Comparison of ENCODE assay signal across 8 mouse cellular contexts in the genomic region with DNA sequence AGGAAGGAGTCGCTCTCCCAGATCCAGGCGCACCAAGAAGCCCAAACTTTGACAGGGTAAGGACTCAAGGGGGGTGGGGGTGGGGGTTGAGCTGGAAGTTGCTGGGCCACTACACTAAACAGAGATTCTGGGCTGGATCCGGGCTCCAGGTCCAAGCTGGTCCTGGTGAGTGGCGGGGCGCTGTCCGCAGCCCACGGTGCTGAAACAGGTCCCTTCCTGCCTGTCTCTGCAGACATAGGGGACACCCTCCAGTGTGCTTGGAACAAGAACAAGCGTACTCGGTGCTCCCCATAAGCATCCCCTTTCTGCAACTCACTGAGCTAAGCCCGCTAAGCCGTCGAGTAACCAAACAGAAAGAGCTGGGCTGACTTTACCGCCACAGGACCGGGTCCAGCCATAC. TPM values are rescaled to one million over a fixed set of nuclear protein-coding genes. Genes with fewer than 3 reads are reported as not detected.
DNase-seq lines count a peak whose midpoint lies in the region; ATAC-seq and TF ChIP-seq lines count a peak whose summit lies in the region.

No protein-coding gene starts in this region.

- peak; percentile 82 for DNase-seq in forebrain, embryonic 11.5 days (ENCODE audit: low spot score)
- DNase-seq in A20 (ENCODE audit: low read depth, low spot score): peak; percentile 12
- DNase-seq in embryo, embryonic 10.5 days (ENCODE audit: low spot score): peak; percentile 78
- peak; percentile 59 for DNase-seq in hindbrain, embryonic 14.5 days (ENCODE audit: low spot score)
- DNase-seq in lung, postnatal 0 days (ENCODE audit: low spot score): peak; percentile 56

- no peak overlapping the region for H3K4me3 ChIP-seq in forebrain, embryonic 11.5 days (ENCODE audit: low read depth, low read length)
- H3K4me3 ChIP-seq in forebrain, embryonic 15.5 days: no peak overlapping the region
- H3K4me3 ChIP-seq in hindbrain, embryonic 14.5 days (replicated peaks; ENCODE audit: low read length): no peak overlapping the region
- H3K4me3 ChIP-seq in lung, postnatal 0 days (ENCODE audit: low read depth, low read length): no peak overlapping the region
- peak overlapping the region; percentile 7; the same call in 1 of the 2 replicates for H3K4me3 ChIP-seq in testis, adult 2 months (ENCODE audit: control insufficient read depth, low read depth, low read length)

- H3K27ac ChIP-seq in forebrain, embryonic 11.5 days (ENCODE audit: low read depth, low read length): no peak overlapping the region
- H3K27ac ChIP-seq in forebrain, embryonic 15.5 days (replicated peaks): no peak overlapping the region
- no peak overlapping the region for H3K27ac ChIP-seq in hindbrain, embryonic 14.5 days
- no peak overlapping the region for H3K27ac ChIP-seq in lung, postnatal 0 days (ENCODE audit: low read length)
- no peak overlapping the region for H3K27ac ChIP-seq in testis, adult 2 months (ENCODE audit: control insufficient read depth, insufficient read depth, low read depth, low read length)

- no peak for TF ChIP-seq EP300 in lung, postnatal 0 days (IDR thresholded peaks at IDR 0.05)

- no peak overlapping the region for H3K4me2 ChIP-seq in forebrain, embryonic 11.5 days (ENCODE audit: low read depth, low read length, severe bottlenecking)
- H3K4me2 ChIP-seq in forebrain, embryonic 15.5 days (replicated peaks): no peak overlapping the region; the same call in 1 of the 2 replicates
- H3K4me2 ChIP-seq in hindbrain, embryonic 14.5 days (replicated peaks): no peak overlapping the region
- no peak overlapping the region for H3K4me2 ChIP-seq in lung, postnatal 0 days (replicated peaks; ENCODE audit: low read depth, low read length)

- no peak for ATAC-seq in forebrain, embryonic 11.5 days (replicated peaks; ENCODE audit: low FRiP score)
- no peak for ATAC-seq in forebrain, embryonic 15.5 days (replicated peaks)
- no peak for ATAC-seq in hindbrain, embryonic 14.5 days (ENCODE audit: low FRiP score)
- peak; percentile 50; the same call in 1 of the 2 replicates for ATAC-seq in lung, postnatal 0 days
- no peak for ATAC-seq in cerebellum, adult (ENCODE audit: insufficient number of reproducible peaks, low FRiP score, low TSS enrichment)

- H3K36me3 ChIP-seq in forebrain, embryonic 11.5 days (ENCODE audit: control insufficient read depth, insufficient read depth, low read length): no peaks in the 10 kb centered on the region
- H3K36me3 ChIP-seq in forebrain, embryonic 15.5 days: no peaks in the 10 kb centered on the region
- H3K36me3 ChIP-seq in hindbrain, embryonic 14.5 days (replicated peaks; ENCODE audit: control insufficient read depth, insufficient read depth): no peaks in the 10 kb centered on the region
- H3K36me3 ChIP-seq in lung, postnatal 0 days (ENCODE audit: insufficient read depth, low read length): no peaks in the 10 kb centered on the region
- H3K36me3 ChIP-seq in testis, adult 2 months (ENCODE audit: control insufficient read depth, insufficient read depth, low read length): no peaks in the 10 kb centered on the region

- H3K9me3 ChIP-seq in forebrain, embryonic 11.5 days (ENCODE audit: control insufficient read depth, low read length): no peaks in the 10 kb centered on the region
- no peaks in the 10 kb centered on the region for H3K9me3 ChIP-seq in forebrain, embryonic 15.5 days
- no peaks in the 10 kb centered on the region for H3K9me3 ChIP-seq in hindbrain, embryonic 14.5 days (ENCODE audit: control insufficient read depth, low read length)
- no peaks in the 10 kb centered on the region for H3K9me3 ChIP-seq in lung, postnatal 0 days (ENCODE audit: low read length)

- no peaks in the 10 kb centered on the region for H3K27me3 ChIP-seq in forebrain, embryonic 11.5 days (ENCODE audit: control insufficient read depth, insufficient read depth, low read length)
- peaks cover 5% of the 10 kb centered on the region; the same call in 1 of the 2 replicates for H3K27me3 ChIP-seq in forebrain, embryonic 15.5 days
- no peaks in the 10 kb centered on the region for H3K27me3 ChIP-seq in hindbrain, embryonic 14.5 days (ENCODE audit: control insufficient read depth, insufficient read depth, low read length)
- H3K27me3 ChIP-seq in lung, postnatal 0 days (replicated peaks; ENCODE audit: insufficient read depth, low read length): no peaks in the 10 kb centered on the region
- H3K27me3 ChIP-seq in testis, adult 2 months (ENCODE audit: control insufficient read depth, insufficient read depth, low read length): no peaks in the 10 kb centered on the region

- no peak overlapping the region for H3K9ac ChIP-seq in forebrain, embryonic 11.5 days (ENCODE audit: low read length)
- H3K9ac ChIP-seq in forebrain, embryonic 15.5 days (replicated peaks): no peak overlapping the region
- H3K9ac ChIP-seq in hindbrain, embryonic 14.5 days: no peak overlapping the region
- H3K9ac ChIP-seq in lung, postnatal 0 days (replicated peaks; ENCODE audit: low read depth): no peak overlapping the region

- H3K4me1 ChIP-seq in forebrain, embryonic 11.5 days (replicated peaks; ENCODE audit: control insufficient read depth, insufficient read depth, low read length): peaks cover 6% of the 10 kb centered on the region; the same call in 1 of the 2 replicates
- H3K4me1 ChIP-seq in forebrain, embryonic 15.5 days: peaks cover 23% of the 10 kb centered on the region
- H3K4me1 ChIP-seq in hindbrain, embryonic 14.5 days (replicated peaks; ENCODE audit: control insufficient read depth, insufficient read depth, low read length): peaks cover 15% of the 10 kb centered on the region
- no peaks in the 10 kb centered on the region for H3K4me1 ChIP-seq in lung, postnatal 0 days (ENCODE audit: insufficient read depth, low read depth, low read length)
- peaks cover 3% of the 10 kb centered on the region; the same call in 1 of the 2 replicates for H3K4me1 ChIP-seq in testis, adult 2 months (ENCODE audit: control insufficient read depth, insufficient read depth, low read length)

- TF ChIP-seq CTCF in lung, postnatal 0 days (IDR thresholded peaks at IDR 0.05): no peak
- TF ChIP-seq CTCF in testis, adult 2 months (IDR thresholded peaks at IDR 0.05; ENCODE audit: control insufficient read depth, insufficient read depth, insufficient replicate concordance, low read depth, low read length): no peak

- 5% methylated on average over 14 of the region's 14 CpGs for WGBS in forebrain, embryonic 11.5 days
- WGBS in forebrain, embryonic 15.5 days: 2% methylated on average over 14 of the region's 14 CpGs
- WGBS in hindbrain, embryonic 14.5 days: 7% methylated on average over 14 of the region's 14 CpGs
- WGBS in lung, postnatal 0 days: 7% methylated on average over 14 of the region's 14 CpGs

- TF ChIP-seq POLR2A in testis, adult 2 months (IDR thresholded peaks at IDR 0.05; ENCODE audit: control insufficient read depth, low read depth, low read length): no peak

RNA-seq across cellular contexts. Expression of a gene that starts 4.2 kb away (rescaled TPM):
- 0.36 TPM in 1 of 2 replicates, not detected in the other for polyA plus RNA-seq in forebrain, embryonic 11.5 days (2014; fragmentation: Nextera tagmentation; extraction: Ambion mirVana)
- polyA plus RNA-seq in forebrain, embryonic 15.5 days (2015; fragmentation: Nextera tagmentation; extraction: Ambion mirVana): 0.19 and 0.29 TPM in 2 replicates
- polyA plus RNA-seq in hindbrain, embryonic 14.5 days (2014; fragmentation: Nextera tagmentation; extraction: Ambion mirVana): 0.12 and 0.16 TPM in 2 replicates
- polyA plus RNA-seq in lung, postnatal 0 days (2015; fragmentation: Nextera tagmentation; extraction: Ambion mirVana): not detected in 2 replicates
- 0.62 and 1.6 TPM in 2 replicates for polyA plus RNA-seq in testis, adult 2 months (2012; rRNA removed)

Comparison
In these comparisons a context has a peak if more than half of its experiments do, and no peak if none do; other contexts are left out.
1. DNase-seq: peak in every context shown above with its lines; median percentile 82 in forebrain, embryonic 11.5 days; 78 in embryo, embryonic 10.5 days; 59 in hindbrain, embryonic 14.5 days; 56 in lung, postnatal 0 days; 12 in A20.